Mouse (Mus musculus): ENCODE measurements around the gene Naa38.

GRCm38 (mm10) chr11:69384979-69385378 lies 10.3 kb upstream of the Naa38 start:
- no peak for TF ChIP-seq POLR2A (IDR thresholded peaks at IDR 0.05; ENCODE audit: borderline replicate concordance, insufficient read depth, low read length)
- TF ChIP-seq CTCF (IDR thresholded peaks at IDR 0.05; ENCODE audit: borderline replicate concordance, insufficient read depth, low read depth, low read length): no peak

Data from cerebellum, adult 2 months (tissue).